Mouse (Mus musculus) CH12.LX (cell line): ENCODE data around the gene Mrps18b.

Source experiments
- CTCF ChIP-seq, 2 experiments: IDR thresholded peaks in 1 of 2; conservative IDR thresholded peaks in 1 of 2; 2 replicates each; pipeline ENCODE4 v1.5.1; 2011 to 2012; ENCODE audit warnings: low read depth in 2 of 2, low read length in 2 of 2, improper control_type of control experiment in 1 of 2, inconsistent platforms in 1 of 2, mild to moderate bottlenecking in 1 of 2, moderate library complexity in 1 of 2
- NELFE ChIP-seq: IDR thresholded peaks from 2 replicates; pipeline ENCODE4 v1.6.1; 2011; ENCODE audit warnings: low read depth, low read length, improper control_type of control experiment

DNA sequence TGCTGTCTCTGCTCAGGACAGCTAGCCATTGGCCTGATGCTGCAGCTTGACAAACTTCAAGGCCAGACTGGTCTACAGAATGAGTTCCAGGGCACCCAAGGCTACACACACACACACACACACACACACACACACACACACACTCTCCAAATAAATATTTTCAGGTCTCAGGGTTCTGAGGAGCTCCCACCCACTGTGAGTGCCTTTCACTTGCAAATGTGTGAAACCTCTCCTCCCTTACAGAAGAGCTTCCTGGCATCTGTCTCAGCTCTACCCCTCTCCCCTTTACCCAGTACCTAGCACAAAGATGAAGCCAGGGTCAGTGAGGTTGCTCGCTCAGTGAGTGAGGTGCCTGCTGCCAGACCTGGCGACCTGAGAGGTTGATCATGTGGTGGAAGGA is 22.9 kb upstream of the Mrps18b start:
- TF ChIP-seq NELFE, result no peak
- TF ChIP-seq CTCF (conservative IDR thresholded peaks at IDR 0.05 in 1 of 2, IDR thresholded peaks at IDR 0.05 in 1 of 2; ENCODE audit: low read depth in 2 of 2, low read length in 2 of 2), result no peak
